Mouse (Mus musculus): ENCODE data around the gene Mnx1. TPM values are rescaled to one million over a fixed set of nuclear protein-coding genes. Genes with fewer than 3 reads are reported as not detected.

Gene Mnx1
- polyA plus RNA-seq, 1 experiment from 2014 or later = 0.78 TPM

DNA sequence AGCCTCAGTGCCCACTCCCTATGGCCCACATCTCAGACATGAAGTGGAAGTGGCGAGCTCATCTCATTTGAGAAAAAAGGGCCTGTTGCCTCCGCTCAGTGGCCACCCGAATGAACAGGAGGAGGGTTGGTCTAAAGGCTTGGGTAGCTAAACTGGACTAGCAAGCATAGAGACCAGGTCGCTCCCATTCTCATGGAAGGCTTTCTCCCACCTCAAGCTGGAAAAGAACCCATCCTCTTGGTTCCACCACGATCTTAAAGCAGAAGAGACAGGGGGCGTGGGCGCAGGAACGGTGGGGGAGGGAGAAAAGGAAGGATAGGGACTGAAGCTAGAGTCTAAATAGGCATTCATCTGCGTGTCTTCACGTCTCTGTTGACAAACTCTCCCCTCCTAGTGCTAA lies 3.2 kb downstream of the Mnx1 start:
- WGBS = 36% methylated on average over 10 of the region's 10 CpGs
- Histone ChIP-seq H3K27ac (ENCODE audit: low read depth, low read length) (no peak overlapping the region), H3K36me3 (ENCODE audit: control insufficient read depth, insufficient read depth) (no peaks in the 10 kb centered on the region), H3K27me3 (replicated peaks; ENCODE audit: control insufficient read depth, insufficient read depth, low read length) (peaks cover 80% of the 10 kb centered on the region), H3K4me2 (replicated peaks; ENCODE audit: low read depth) (no peak overlapping the region), H3K9me3 (ENCODE audit: control insufficient read depth) (no peaks in the 10 kb centered on the region), H3K9ac (ENCODE audit: low read depth, low read length) (no peak overlapping the region), H3K4me1 (replicated peaks; ENCODE audit: control insufficient read depth, insufficient read depth, low read length) (no peaks in the 10 kb centered on the region), H3K4me3 (ENCODE audit: low read depth, low read length) (no peak overlapping the region)
- no peak for TF ChIP-seq CTCF (IDR thresholded peaks at IDR 0.05; ENCODE audit: low read depth)
- ATAC-seq = no peak

DNA sequence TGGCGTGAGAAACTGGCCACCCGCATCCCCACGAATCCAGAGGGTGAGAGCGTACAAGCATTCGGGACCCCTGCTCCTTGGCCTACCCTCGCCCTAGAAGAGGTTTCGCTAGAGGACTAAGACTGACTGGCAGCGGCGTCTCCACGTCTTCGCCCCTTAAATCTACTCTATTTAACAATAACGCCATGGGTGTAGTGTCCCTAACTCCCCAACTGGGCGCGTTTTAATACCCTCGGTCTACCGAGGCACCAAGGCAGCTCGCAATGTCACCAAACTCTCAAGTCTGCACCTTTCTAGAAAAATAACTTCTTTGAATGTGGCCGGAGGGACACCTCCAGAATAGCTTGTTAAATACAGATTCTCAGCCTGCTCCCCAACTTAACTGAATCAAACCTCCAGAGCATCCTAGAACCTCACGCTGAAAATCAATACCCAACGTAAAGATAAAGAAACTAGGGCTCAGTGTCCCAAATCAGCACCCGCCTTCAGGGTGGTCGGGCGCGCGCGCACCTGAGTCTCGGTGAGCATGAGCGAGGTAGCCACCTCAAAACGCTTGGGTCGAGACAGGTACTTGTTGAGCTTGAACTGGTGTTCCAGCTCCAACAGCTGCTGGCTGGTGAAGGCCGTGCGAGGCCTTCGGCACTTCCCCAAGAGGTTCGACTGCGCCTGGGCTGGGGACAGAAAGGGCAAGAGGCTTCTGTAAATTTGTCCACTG lies 3.9 kb downstream of the Mnx1 start:
- ATAC-seq = no peak
- no peaks in the 10 kb centered on the region for H3K36me3 ChIP-seq (ENCODE audit: control insufficient read depth, insufficient read depth)
- H3K27ac ChIP-seq (ENCODE audit: low read depth, low read length) = no peak overlapping the region
- H3K9me3 ChIP-seq (ENCODE audit: control insufficient read depth) = no peaks in the 10 kb centered on the region
- no peaks in the 10 kb centered on the region for H3K4me1 ChIP-seq (replicated peaks; ENCODE audit: control insufficient read depth, insufficient read depth, low read length)
- H3K9ac ChIP-seq (ENCODE audit: low read depth, low read length) = no peak overlapping the region
- no peak overlapping the region for H3K4me2 ChIP-seq (replicated peaks; ENCODE audit: low read depth)
- TF ChIP-seq CTCF (IDR thresholded peaks at IDR 0.05; ENCODE audit: low read depth) = no peak
- no peak overlapping the region for H3K4me3 ChIP-seq (ENCODE audit: low read depth, low read length)
- H3K27me3 ChIP-seq (replicated peaks; ENCODE audit: control insufficient read depth, insufficient read depth, low read length) = peaks cover 84% of the 10 kb centered on the region
- 50% methylated on average over 35 of the region's 35 CpGs for WGBS

DNA sequence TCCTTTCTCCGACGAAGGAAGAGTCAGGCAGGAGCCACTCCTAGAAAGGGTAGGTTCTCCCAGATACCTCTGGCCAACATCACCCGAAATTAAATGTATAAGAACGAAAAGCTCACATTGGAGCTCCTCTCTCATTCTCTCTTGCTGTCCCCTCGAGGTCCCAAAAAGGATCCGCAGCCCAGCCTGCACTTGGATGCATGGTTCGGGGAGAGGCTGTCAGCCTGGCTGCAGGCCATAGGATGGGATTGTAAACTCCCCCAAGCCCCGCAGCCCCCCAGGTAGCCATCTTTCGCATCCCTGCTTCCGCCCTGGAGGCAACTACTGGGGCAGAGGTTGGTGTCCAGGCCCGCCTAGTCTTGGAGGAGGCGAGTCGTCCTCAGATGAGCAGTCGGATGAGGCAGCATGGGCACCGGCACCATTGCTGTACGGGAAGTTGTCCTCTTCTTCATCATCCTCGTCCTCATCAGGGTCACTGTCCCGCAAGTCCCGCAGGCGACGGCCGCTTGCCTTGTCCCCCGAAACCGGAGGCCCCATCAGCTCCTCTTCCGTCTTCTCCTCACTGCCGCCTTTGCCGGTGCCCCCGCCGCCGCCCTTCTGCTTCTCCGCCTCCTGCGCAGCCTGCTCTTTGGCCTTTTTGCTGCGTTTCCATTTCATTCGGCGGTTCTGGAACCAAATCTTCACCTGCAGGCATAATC lies 4.6 kb downstream of the Mnx1 start:
- 51% methylated on average over 35 of the region's 35 CpGs for WGBS
- Histone ChIP-seq H3K4me3 (ENCODE audit: low read depth, low read length) (no peak overlapping the region), H3K4me2 (replicated peaks; ENCODE audit: low read depth) (no peak overlapping the region), H3K36me3 (ENCODE audit: control insufficient read depth, insufficient read depth) (no peaks in the 10 kb centered on the region), H3K27ac (ENCODE audit: low read depth, low read length) (no peak overlapping the region), H3K4me1 (replicated peaks; ENCODE audit: control insufficient read depth, insufficient read depth, low read length) (no peaks in the 10 kb centered on the region), H3K27me3 (replicated peaks; ENCODE audit: control insufficient read depth, insufficient read depth, low read length) (peaks cover 82% of the 10 kb centered on the region), H3K9ac (ENCODE audit: low read depth, low read length) (no peak overlapping the region), H3K9me3 (ENCODE audit: control insufficient read depth) (no peaks in the 10 kb centered on the region)
- no peak for TF ChIP-seq CTCF (IDR thresholded peaks at IDR 0.05; ENCODE audit: low read depth)
- no peak for ATAC-seq

DNA sequence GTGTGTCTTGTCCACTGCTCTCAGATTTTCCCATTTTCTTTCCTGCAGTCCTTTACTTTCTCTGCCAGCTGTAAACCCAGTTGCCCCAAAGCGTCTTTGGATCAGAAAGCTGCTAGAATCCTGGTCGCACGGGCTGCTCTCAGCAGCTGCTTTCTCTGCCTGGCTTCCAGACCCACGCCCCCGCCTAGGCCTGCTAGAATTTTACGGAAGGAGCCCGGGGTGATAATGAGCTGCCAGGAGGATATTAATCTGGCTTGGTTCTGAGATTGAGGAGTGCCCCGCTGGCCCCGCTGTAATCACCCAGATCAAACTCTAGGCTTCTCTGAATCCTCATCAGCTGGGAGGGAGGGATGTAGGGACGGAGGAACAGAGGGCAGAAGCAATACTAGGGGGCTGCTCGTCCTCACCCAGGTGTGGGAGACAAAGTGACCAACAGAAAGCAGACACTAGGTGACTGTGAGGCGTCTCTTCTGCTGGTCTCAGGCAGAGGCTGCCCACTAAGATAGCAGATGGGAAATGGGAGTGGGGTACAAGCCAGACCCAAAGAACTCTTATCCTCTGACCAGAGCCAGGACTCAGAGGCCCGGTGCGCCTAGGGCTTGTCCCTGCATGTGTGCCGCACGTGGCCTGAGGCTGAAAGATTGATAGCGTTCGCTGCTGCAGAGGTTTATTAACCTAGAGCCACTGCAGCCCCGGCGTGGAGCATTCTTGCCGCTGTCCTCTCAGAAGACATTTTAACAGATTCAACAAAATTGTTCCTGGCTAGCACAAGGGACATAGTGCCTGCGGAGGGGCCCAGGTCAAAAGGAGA lies 6.2 kb downstream of the Mnx1 start:
- Histone ChIP-seq H3K4me2 (replicated peaks; ENCODE audit: low read depth) (no peak overlapping the region), H3K9me3 (ENCODE audit: control insufficient read depth) (no peaks in the 10 kb centered on the region), H3K27ac (ENCODE audit: low read depth, low read length) (no peak overlapping the region), H3K9ac (ENCODE audit: low read depth, low read length) (no peak overlapping the region), H3K4me3 (ENCODE audit: low read depth, low read length) (no peak overlapping the region), H3K4me1 (replicated peaks; ENCODE audit: control insufficient read depth, insufficient read depth, low read length) (no peaks in the 10 kb centered on the region), H3K36me3 (ENCODE audit: control insufficient read depth, insufficient read depth) (no peaks in the 10 kb centered on the region), H3K27me3 (replicated peaks; ENCODE audit: control insufficient read depth, insufficient read depth, low read length) (peaks cover 73% of the 10 kb centered on the region)
- no peak for ATAC-seq
- WGBS = 33% methylated on average over 22 of the region's 22 CpGs
- no peak for TF ChIP-seq CTCF (IDR thresholded peaks at IDR 0.05; ENCODE audit: low read depth)

DNA sequence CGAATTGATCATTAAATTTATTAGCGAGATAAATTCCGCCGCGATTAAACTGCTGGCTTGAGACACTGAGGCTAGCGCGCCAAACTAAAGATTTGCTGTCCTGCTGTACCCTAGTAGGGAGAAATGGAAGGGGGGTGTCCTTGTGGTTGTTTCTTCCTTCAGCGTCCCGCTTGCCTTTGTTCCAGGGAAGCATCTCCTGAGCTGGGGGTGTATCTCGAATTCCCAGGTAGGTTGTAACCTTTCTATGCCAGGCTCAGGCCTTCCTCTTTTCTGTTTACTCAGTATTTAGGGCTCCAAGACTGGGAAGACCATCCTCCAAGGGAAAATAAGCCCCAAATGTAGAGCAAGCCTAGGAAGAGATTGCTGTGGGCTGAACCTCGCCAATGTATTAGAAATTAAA lies 6.9 kb downstream of the Mnx1 start:
- no peaks in the 10 kb centered on the region for H3K9me3 ChIP-seq (ENCODE audit: control insufficient read depth)
- H3K4me2 ChIP-seq (replicated peaks; ENCODE audit: low read depth) = no peak overlapping the region
- no peaks in the 10 kb centered on the region for H3K36me3 ChIP-seq (ENCODE audit: control insufficient read depth, insufficient read depth)
- WGBS = 41% methylated on average over 11 of the region's 11 CpGs
- H3K27me3 ChIP-seq (replicated peaks; ENCODE audit: control insufficient read depth, insufficient read depth, low read length) = peaks cover 68% of the 10 kb centered on the region
- no peak overlapping the region for H3K9ac ChIP-seq (ENCODE audit: low read depth, low read length)
- H3K4me3 ChIP-seq (ENCODE audit: low read depth, low read length) = no peak overlapping the region
- no peak for ATAC-seq
- no peak overlapping the region for H3K27ac ChIP-seq (ENCODE audit: low read depth, low read length)
- TF ChIP-seq CTCF (IDR thresholded peaks at IDR 0.05; ENCODE audit: low read depth) = no peak
- no peaks in the 10 kb centered on the region for H3K4me1 ChIP-seq (replicated peaks; ENCODE audit: control insufficient read depth, insufficient read depth, low read length)

DNA sequence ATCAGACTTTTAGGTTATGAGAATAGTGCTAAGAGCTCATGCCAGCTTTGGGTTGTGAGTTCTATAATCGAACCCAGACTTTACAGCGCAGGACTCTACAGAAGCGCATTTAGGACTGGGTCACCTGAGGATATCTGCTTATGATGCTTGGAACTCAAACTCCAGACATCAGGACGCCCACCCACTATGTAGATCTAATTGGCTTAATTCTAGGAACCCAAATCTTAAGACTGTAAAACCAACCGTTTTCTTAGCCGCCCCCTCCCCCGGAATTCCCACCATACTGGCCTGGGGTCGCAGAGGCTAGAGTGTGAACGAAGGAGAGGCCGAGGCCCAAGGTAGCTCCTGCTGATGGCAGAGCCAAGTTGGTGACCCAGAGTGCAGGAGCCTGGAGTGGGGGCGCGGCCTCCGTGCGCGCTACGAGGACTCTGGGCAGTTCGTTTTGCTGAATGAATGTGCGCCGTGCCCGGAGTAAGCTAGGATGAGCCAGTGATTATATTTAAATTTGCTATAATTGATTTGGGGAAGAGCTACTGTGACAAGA lies 7.3 kb downstream of the Mnx1 start:
- WGBS = 52% methylated on average over 20 of the region's 20 CpGs
- H3K4me3 ChIP-seq (ENCODE audit: low read depth, low read length) = no peak overlapping the region
- no peaks in the 10 kb centered on the region for H3K36me3 ChIP-seq (ENCODE audit: control insufficient read depth, insufficient read depth)
- no peak overlapping the region for H3K9ac ChIP-seq (ENCODE audit: low read depth, low read length)
- no peak for TF ChIP-seq CTCF (IDR thresholded peaks at IDR 0.05; ENCODE audit: low read depth)
- H3K9me3 ChIP-seq (ENCODE audit: control insufficient read depth) = no peaks in the 10 kb centered on the region
- ATAC-seq = no peak
- no peaks in the 10 kb centered on the region for H3K4me1 ChIP-seq (replicated peaks; ENCODE audit: control insufficient read depth, insufficient read depth, low read length)
- H3K27ac ChIP-seq (ENCODE audit: low read depth, low read length) = no peak overlapping the region
- H3K4me2 ChIP-seq (replicated peaks; ENCODE audit: low read depth) = no peak overlapping the region
- H3K27me3 ChIP-seq (replicated peaks; ENCODE audit: control insufficient read depth, insufficient read depth, low read length) = peaks cover 65% of the 10 kb centered on the region
